ENCODE assay signal across 17 mouse cellular contexts in genomic region chr8:4368470-4368869, GRCm38 (mm10).
"Had no signal": no experiment of that assay in that cellular context is flagged by ENCODE, and none has a peak within 500 bp of the region (broad histone marks: within the 10 kb centered on the region; RNA-seq: fewer than 3 reads in every experiment).

No protein-coding gene starts in this region.

- ATAC-seq: lung, postnatal 0 days; midbrain, embryonic 13.5 days; midbrain, embryonic 15.5 days had no signal

- H3K9ac ChIP-seq: lung, embryonic 15.5 days; midbrain, embryonic 13.5 days; midbrain, embryonic 15.5 days; neural tube, embryonic 12.5 days; stomach, embryonic 15.5 days had no signal

- H3K4me1 ChIP-seq: lung, embryonic 15.5 days; midbrain, embryonic 13.5 days; midbrain, embryonic 15.5 days; neural tube, embryonic 12.5 days; stomach, embryonic 15.5 days had no signal

- H3K36me3 ChIP-seq: lung, embryonic 15.5 days; midbrain, embryonic 13.5 days; midbrain, embryonic 15.5 days; neural tube, embryonic 12.5 days; stomach, embryonic 15.5 days had no signal

- DNase-seq: lung, adult 2 months; lung, postnatal 14 days; lung, postnatal 36 days; spleen, adult 18-20 months; thymus, adult 2 months; thymus, postnatal 25 days; thymus, postnatal 4 days had no signal

- H3K27me3 ChIP-seq: lung, embryonic 15.5 days; megakaryocyte, embryonic 14.5 days; midbrain, embryonic 13.5 days; midbrain, embryonic 15.5 days; neural tube, embryonic 12.5 days; stomach, embryonic 15.5 days had no signal

- H3K4me2 ChIP-seq: lung, embryonic 15.5 days; midbrain, embryonic 11.5 days; midbrain, embryonic 13.5 days; midbrain, embryonic 15.5 days; neural tube, embryonic 12.5 days; stomach, embryonic 15.5 days had no signal

- H3K27ac ChIP-seq: lung, embryonic 15.5 days; macrophage; midbrain, embryonic 13.5 days; midbrain, embryonic 15.5 days; neural tube, embryonic 12.5 days; stomach, embryonic 15.5 days; stomach, postnatal 0 days had no signal

- H3K9me3 ChIP-seq: lung, embryonic 15.5 days; midbrain, embryonic 13.5 days; midbrain, embryonic 15.5 days; stomach, embryonic 15.5 days had no signal

- H3K4me3 ChIP-seq: lung, embryonic 15.5 days; megakaryocyte, embryonic 14.5 days; midbrain, embryonic 13.5 days; midbrain, embryonic 15.5 days; neural tube, embryonic 12.5 days; stomach, embryonic 15.5 days had no signal
